Mouse (Mus musculus) testis, postnatal 10 days (tissue): ENCODE results near the gene Tie1.
"Not testable (repeated sequence)": the region's sequence is repeated elsewhere in the genome, so short reads cannot be mapped to it uniquely, and the experiment has no call there.

Experiments
- DNase-seq: peaks from one replicate; pipeline ENCODE4 v3.0.0; 2021; ENCODE audit warnings: low spot score

Tie1 gene

GRCm38 (mm10) chr4:118489717-118490132 is at the start of gene Tie1:
TSS of gene Tie1 (minus strand) at chr4:118490061.
- no peak for DNase-seq

- no peak for DNase-seq
Observed at GRCm38 (mm10) chr4:118537801-118538200, 47.9 kb upstream of the Tie1 start.

GRCm38 (mm10) chr4:118535610-118536009 is 45.7 kb upstream of the Tie1 start:
- DNase-seq: no peak

- DNase-seq: no peak
Observed at GRCm38 (mm10) chr4:118533605-118534004, 43.7 kb upstream of the Tie1 start.

GRCm38 (mm10) chr4:118533156-118533555 is 43.3 kb upstream of the Tie1 start:
- DNase-seq: no peak

- DNase-seq: no peak
Observed at GRCm38 (mm10) chr4:118532663-118533062, 42.8 kb upstream of the Tie1 start.

- DNase-seq: no peak
Observed at GRCm38 (mm10) chr4:118527720-118528119, 37.9 kb upstream of the Tie1 start.

GRCm38 (mm10) chr4:118527335-118527681 is 37.4 kb upstream of the Tie1 start:
- no peak for DNase-seq

- DNase-seq: no peak
Observed at GRCm38 (mm10) chr4:118526408-118527334, 36.8 kb upstream of the Tie1 start, which contains the start of gene 2610528J11Rik. TSS of gene 2610528J11Rik (plus strand) at chr4:118526999.

GRCm38 (mm10) chr4:118525779-118526178 is 35.9 kb upstream of the Tie1 start:
- DNase-seq: no peak

- no peak for DNase-seq
Observed at GRCm38 (mm10) chr4:118523976-118524375, 34.1 kb upstream of the Tie1 start.

GRCm38 (mm10) chr4:118522248-118522647 is 32.4 kb upstream of the Tie1 start:
- no peak for DNase-seq

- DNase-seq: no peak
Observed at GRCm38 (mm10) chr4:118518208-118518607, 28.3 kb upstream of the Tie1 start.

- DNase-seq: no peak
Observed at GRCm38 (mm10) chr4:118517497-118518146, 27.8 kb upstream of the Tie1 start.

- peak; percentile 60 for DNase-seq
Observed at GRCm38 (mm10) chr4:118516699-118517496, 27.0 kb upstream of the Tie1 start.

GRCm38 (mm10) chr4:118509050-118509449 is 19.2 kb upstream of the Tie1 start:
- no peak for DNase-seq

- DNase-seq: not testable (repeated sequence)
Observed at GRCm38 (mm10) chr4:118507171-118507570, 17.3 kb upstream of the Tie1 start.

GRCm38 (mm10) chr4:118505551-118505950 is 15.7 kb upstream of the Tie1 start:
- no peak for DNase-seq

- no peak for DNase-seq
Observed at GRCm38 (mm10) chr4:118500792-118501191, 10.9 kb upstream of the Tie1 start.

- no peak for DNase-seq
Observed at GRCm38 (mm10) chr4:118500171-118500724, 10.4 kb upstream of the Tie1 start.

GRCm38 (mm10) chr4:118490461-118490860 is 600 bp upstream of the Tie1 start:
- no peak for DNase-seq
